Mouse (Mus musculus): ENCODE data around the gene Rab3gap2.

- TF ChIP-seq CTCF (IDR thresholded peaks at IDR 0.05; ENCODE audit: extremely low read depth, insufficient read length, insufficient replicate concordance, low read depth, low read length) (no peak), POLR2A (IDR thresholded peaks at IDR 0.05; ENCODE audit: low read depth, low read length) (no peak)
Measured at GRCm38 (mm10) chr1:185216762-185217161, 12.8 kb downstream of the Rab3gap2 start.
